Mouse (Mus musculus) left cerebral cortex, postnatal 4 days (tissue): ENCODE measurements around the gene Nfkb2. TPM values are rescaled to one million over a fixed set of nuclear protein-coding genes. Genes with fewer than 3 reads are reported as not detected.
A peak's percentile ranks its signal among the peaks of the same experiment; 100 is the strongest.

Experiments used
- DNase-seq: peaks from one replicate; pipeline ENCODE4 v3.0.0-alpha.2; 2022
- intact Hi-C: fragments of 180-260 bp; cut with DNase I; formaldehyde crosslinking; loops from one replicate; pipeline ENCODE4 v1.15.1; 2025
- microRNA-seq: library from miRNA; unstranded; fragments of <30 nt; microRNA quantifications from one replicate; pipeline ENCODE4 v1.2.0, GENCODE M21; 2022
- total RNA-seq, 2 experiments: library from RNA; stranded (reverse); gene quantifications; 2 replicates each; pipeline ENCODE4 v1.2.3; 2021

Gene Nfkb2
- total RNA-seq, 2 experiments from 2014 or later, result 2.5 to 2.8 TPM

GRCm38 (mm10) chr19:46338942-46339286, 34.8 kb downstream of the Nfkb2 start:
- no peak for DNase-seq
- intact Hi-C loops, result no loop called here

DNA sequence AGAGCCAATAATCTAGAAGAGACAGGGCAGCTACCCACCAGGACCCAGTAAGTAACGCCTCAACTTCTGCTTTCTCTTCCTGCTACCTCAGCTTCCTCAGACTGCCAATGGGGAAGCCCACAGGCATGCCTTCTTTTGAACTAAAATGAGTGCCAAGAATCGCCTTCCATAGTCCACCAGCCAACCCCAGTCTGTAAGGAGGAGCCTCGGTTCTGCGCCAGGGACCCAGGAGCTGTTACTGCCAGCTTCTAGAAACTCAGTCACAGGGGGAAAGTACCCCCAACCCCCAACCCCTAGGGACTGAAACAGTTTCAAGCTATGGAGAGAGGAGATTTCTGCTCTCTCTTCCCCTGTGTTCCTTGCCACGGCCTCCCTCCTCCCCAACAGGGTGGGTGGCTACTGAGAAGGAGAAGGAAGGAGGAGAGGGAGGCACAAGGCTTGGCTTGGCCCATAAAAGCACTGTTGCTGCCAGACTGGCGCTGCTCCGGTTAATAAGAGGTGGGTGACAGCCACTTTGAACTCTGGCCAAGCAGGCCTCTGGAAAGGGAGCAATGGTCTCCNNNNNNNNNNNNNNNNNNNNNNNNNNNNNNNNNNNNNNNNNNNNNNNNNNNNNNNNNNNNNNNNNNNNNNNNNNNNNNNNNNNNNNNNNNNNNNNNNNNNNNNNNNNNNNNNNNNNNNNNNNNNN, 35.3 kb downstream of the Nfkb2 start:
- peak; percentile 81 for DNase-seq
- intact Hi-C loops, result no loop called here

DNA sequence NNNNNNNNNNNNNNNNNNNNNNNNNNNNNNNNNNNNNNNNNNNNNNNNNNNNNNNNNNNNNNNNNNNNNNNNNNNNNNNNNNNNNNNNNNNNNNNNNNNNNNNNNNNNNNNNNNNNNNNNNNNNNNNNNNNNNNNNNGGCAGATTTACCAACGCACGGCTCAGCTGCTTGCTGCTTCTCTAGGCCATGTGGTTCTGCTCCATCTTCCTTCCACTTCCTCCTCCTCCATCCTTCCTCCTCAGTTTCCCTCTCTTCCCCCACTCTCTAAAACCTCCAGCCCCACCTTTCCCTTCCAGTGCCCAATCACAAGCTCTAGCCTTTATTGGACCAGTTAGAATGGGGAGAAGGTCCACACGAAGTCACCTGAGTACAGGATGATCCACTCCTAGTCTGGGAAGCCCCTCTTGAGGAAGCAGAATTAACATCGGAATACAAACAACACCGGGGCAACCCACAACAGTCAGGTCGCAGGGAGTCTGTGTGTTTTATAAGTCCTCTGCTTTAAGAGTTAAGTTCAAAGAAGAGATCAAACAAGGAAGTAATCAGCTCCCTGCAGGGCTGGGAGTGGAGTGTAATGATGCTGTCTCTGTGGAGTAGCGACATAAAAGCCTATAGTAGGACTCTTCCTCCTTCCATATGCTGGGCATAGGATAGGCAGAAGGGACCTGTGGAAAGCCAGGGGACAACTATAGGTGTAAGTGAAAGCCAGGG, 40.7 kb downstream of the Nfkb2 start:
- intact Hi-C loops, result loop anchor here (10.0 kb wide), 1 partner anchor 100 kb away; no protein-coding TSS in a partner anchor
- no peak for DNase-seq

DNA sequence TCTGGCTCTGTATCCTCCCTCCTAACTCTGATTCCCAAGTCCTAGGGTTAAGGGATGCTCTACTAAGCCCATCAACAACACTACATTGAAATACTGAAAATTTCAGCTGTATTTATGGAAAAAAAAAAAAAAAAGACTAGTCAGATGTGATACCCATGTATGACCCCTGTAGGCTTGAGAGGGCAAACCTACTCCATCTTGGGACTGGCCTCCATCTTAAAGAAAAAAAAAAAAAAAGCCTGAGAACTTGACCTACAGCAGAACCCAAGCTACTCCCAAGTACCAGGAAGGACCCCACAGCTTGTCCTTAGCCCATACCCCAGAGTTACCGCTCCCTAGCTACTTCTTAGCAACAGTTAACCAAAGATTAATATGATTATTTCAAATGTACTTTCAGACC, 43.0 kb downstream of the Nfkb2 start:
- intact Hi-C loops, result loop anchor here (10.0 kb wide), 1 partner anchor 98 kb away; no protein-coding TSS in a partner anchor
- no peak for DNase-seq

DNA sequence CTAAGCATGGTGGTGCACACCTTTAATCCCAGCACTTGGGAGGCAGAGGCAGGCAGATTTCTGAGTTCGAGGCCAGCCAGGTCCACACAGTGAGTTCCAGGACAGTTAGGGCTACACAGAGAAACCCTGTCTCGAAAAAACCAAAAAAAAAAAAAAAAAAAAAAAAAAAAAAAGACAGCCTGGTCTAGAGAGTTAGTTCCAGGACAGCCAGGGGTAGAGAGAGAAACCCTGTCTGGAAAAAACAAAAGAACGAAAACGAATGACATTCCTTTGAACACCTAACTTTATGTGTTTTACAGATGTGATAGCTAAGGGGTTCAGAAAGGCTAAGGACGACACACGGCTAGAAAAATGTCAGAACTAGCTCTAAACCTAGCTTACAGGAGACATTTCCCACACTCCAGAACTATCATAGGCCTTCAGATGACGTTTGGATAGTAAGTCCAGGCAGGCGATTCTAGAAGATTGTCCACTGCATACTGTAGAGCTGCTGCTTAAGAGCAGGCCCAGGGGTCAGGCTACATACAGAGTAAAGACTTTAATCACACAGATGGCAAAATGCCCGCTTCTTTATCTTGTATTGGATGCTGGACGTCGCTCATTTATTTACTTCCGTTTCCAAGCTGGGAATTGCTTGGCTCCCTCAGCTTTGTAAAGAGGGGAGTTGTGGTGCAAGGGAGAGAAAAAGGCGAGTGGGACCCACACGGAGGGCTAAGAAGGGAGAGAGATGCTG, 44.0 kb downstream of the Nfkb2 start:
- intact Hi-C loops, result loop anchor here (10.0 kb wide), 1 partner anchor 97 kb away; no protein-coding TSS in a partner anchor
- DNase-seq, result no peak

DNA sequence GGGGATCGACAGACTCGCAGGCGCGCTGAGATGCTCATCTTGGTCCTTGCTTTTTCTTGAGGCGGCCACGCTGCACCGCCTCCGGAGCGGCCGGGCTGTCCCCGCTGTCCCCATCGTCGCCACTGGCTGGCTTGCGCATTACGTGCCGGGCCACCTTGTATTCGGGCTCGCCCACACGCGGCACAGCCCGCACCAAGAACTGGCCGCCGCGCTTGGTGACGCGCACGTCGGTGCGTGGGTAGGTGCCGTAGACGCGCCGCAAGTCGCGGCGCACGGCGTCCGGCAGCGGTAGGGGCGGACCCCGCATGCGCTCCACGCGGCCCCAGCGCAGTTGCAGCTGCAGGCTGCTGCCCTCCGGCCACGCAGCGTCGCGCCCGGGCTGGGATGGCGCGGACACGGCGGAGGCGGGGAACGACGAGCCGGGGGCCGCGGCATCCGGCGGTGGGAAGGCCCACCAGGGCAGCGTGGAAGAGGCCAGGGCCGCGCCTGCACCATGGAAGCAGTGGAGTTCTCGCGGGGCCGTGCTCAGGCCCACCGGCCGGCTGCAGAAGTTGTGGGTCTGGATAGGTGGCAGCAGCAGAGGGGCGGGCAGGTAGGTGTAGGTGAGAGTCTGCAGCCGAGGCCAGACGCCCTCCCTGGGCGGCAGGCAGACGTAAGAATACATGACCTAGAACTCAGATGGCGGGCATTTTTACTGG, 44.8 kb downstream of the Nfkb2 start:
- peak; percentile 85 for DNase-seq
- intact Hi-C loops, result loop anchor here (10.0 kb wide), 1 partner anchor 96 kb away; no protein-coding TSS in a partner anchor

GRCm38 (mm10) chr19:46349550-46349949, 45.4 kb downstream of the Nfkb2 start:
- no peak for DNase-seq
- intact Hi-C loops, result loop anchor here (10.0 kb wide), 1 partner anchor 95 kb away; no protein-coding TSS in a partner anchor

- DNase-seq, result no peak
- intact Hi-C loops, result no loop called here
Observed at GRCm38 (mm10) chr19:46350168-46350932, 46.2 kb downstream of the Nfkb2 start, which contains the start of gene 2310034G01Rik. Gene 2310034G01Rik, minus strand, starts transcription at chr19:46350302.

DNA sequence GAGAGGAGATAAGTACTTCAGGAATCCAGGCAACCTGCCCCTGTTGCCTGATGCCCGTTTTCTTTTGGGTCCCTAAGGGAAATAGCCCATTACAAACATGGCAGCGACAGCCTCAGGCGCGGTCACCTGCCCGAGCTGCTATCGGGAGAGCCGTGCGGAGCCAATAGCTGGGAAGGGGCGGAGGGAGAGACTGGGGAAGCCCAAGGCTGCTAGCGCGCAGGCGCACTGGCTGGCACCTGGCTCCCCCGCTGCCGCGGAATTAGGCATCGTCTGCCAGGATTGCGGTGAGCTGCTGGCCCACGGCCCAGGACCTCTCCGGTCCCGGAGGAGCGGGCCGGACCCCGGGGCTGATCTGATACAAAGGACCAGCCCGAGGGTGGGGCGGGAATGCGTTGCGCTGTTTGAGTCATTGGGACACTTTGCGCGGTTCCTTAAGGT, 52.6 kb downstream of the Nfkb2 start:
- DNase-seq, result peak; percentile 91
- intact Hi-C loops, result no loop called here

DNA sequence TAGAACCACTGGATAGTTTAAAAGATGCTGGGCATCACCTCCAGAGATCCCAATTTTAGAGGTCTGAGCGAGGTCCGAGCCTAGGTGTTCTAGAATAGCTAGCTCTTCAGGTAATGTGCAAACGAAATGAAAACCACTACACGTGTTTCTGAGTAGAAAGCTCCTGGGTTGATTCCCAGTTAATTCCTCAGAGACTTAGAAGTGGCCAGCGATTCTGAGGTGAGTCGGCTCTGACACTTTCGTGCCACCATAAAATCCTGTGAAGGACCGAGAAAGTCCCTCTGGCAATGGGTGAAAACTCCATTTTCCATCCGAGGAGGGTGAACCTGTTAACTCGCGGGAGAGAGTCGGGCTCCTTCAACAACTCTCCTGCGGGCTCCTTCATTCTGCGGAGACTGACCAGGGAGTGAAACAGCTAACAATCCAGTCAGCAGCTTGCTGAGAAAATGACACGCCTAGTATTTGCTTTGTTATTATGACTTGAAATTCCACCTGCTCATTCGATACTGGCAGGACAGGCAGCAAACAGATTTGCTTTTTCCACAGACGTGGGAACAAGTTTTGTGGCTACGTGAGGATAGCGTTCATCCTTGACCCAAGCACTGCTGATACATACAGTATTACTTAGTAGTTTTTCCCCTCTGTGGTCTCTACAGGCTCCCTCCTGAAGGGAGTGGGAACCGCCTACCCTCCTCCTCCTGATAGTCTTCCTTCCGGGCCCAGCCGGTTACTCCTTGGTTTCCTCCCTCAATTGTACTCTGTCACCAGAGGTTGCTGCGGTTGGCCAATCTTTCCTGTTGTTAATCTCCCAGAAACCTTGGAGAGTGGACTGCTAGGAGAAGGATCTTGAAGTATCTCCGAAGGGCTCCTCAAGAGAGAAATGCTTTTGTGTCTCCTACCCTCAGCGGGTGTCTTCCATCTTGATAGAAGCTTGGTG, 53.5 kb downstream of the Nfkb2 start:
- intact Hi-C loops, result no loop called here
- DNase-seq, result no peak

DNA sequence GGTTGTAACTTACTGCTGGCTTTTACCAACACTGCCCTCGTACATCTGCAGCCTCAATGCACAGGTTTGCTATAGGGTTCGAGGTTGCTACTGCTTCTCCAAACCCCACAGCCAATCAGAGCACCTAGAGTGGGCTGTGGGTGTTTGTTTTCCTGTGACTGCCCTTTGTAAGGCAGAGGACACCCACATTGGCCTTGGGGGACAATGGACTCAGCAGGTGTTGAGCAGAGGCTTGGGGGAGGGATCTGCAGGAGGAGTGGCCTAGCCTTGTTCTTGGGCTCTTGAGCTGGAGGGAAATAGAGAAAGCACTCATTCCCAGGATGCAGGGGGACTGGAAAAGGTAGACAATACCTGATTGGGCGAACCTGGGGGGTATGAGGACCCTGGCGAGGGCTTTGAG, 54.3 kb downstream of the Nfkb2 start:
- DNase-seq, result no peak
- intact Hi-C loops, result no loop called here

Small RNA genes lying within 50 kb of the gene (microRNA-seq; reads per million reads assigned to microRNA genes)
- gene Mir146b, result 3.9 reads per million, percentile 8 among the genes with 10 or more reads in this experiment

Other genes starting within 250 kb of the Nfkb2 start
- gene Nolc1, start 228.5 kb upstream of the Nfkb2 start, total RNA-seq, result 10 to 100 TPM; 47.8 to 56.4 TPM
- not detected for gene Elovl3, start 172.4 kb upstream of the Nfkb2 start, total RNA-seq
- not detected for gene Pitx3, start 156.0 kb upstream of the Nfkb2 start, total RNA-seq
- 100 to 1,000 TPM; 101 to 106 TPM for gene Gbf1, start 151.8 kb upstream of the Nfkb2 start, total RNA-seq
- 100 to 1,000 TPM; 670 to 671 TPM for gene Psd, start 22.8 kb downstream of the Nfkb2 start, total RNA-seq
- gene Fbxl15, start 23.9 kb downstream of the Nfkb2 start, total RNA-seq, result 10 to 100 TPM; 22.3 to 23.4 TPM
- gene Cuedc2, start 34.4 kb downstream of the Nfkb2 start, total RNA-seq, result 100 to 1,000 TPM; 221 to 222 TPM
- gene Mfsd13a, start 36.8 kb downstream of the Nfkb2 start, total RNA-seq, result 10 to 100 TPM; 16.8 to 18.3 TPM
- under 1 TPM; 0.42 to 0.82 TPM for gene 2310034G01Rik, start 46.0 kb downstream of the Nfkb2 start, total RNA-seq
- 100 to 1,000 TPM; 304 to 313 TPM for gene Actr1a, start 91.4 kb downstream of the Nfkb2 start, total RNA-seq
- 10 to 100 TPM; 22.2 to 23.9 TPM for gene Sufu, start 92.6 kb downstream of the Nfkb2 start, total RNA-seq
- gene Trim8, start 197.4 kb downstream of the Nfkb2 start, total RNA-seq, result 100 to 1,000 TPM; 113 to 119 TPM